Mouse (Mus musculus): Measurements from ENCODE around the gene Slc5a4b. TPM values are rescaled to one million over a fixed set of nuclear protein-coding genes. Genes with fewer than 3 reads are reported as not detected.

Slc5a4b gene
- total RNA-seq, 2 experiments from 2014 or later = not detected

- no peak for ATAC-seq (replicated peaks; ENCODE audit: low FRiP score, low TSS enrichment, poor library complexity, severe bottlenecking)
Measured at GRCm38 (mm10) chr10:76047182-76047869, 63.4 kb downstream of the Slc5a4b start.

- no peak for ATAC-seq (replicated peaks; ENCODE audit: low FRiP score, low TSS enrichment, poor library complexity, severe bottlenecking)
Measured at GRCm38 (mm10) chr10:76046754-76047153, 64.0 kb downstream of the Slc5a4b start.

GRCm38 (mm10) chr10:76045343-76045742 is 65.4 kb downstream of the Slc5a4b start:
- ATAC-seq (replicated peaks; ENCODE audit: low FRiP score, low TSS enrichment, poor library complexity, severe bottlenecking) = no peak

- ATAC-seq (replicated peaks; ENCODE audit: low FRiP score, low TSS enrichment, poor library complexity, severe bottlenecking) = no peak
Measured at GRCm38 (mm10) chr10:76036962-76037361, 73.8 kb downstream of the Slc5a4b start.

GRCm38 (mm10) chr10:76035277-76035676 is 75.5 kb downstream of the Slc5a4b start:
- ATAC-seq (replicated peaks; ENCODE audit: low FRiP score, low TSS enrichment, poor library complexity, severe bottlenecking) = no peak

- ATAC-seq (replicated peaks; ENCODE audit: low FRiP score, low TSS enrichment, poor library complexity, severe bottlenecking) = no peak
Measured at GRCm38 (mm10) chr10:76034001-76034600, 76.7 kb downstream of the Slc5a4b start.

GRCm38 (mm10) chr10:76033119-76033455 is 77.7 kb downstream of the Slc5a4b start:
- ATAC-seq (replicated peaks; ENCODE audit: low FRiP score, low TSS enrichment, poor library complexity, severe bottlenecking) = no peak

- ATAC-seq (replicated peaks; ENCODE audit: low FRiP score, low TSS enrichment, poor library complexity, severe bottlenecking) = peak; percentile 99
Measured at GRCm38 (mm10) chr10:76032402-76033118, 78.2 kb downstream of the Slc5a4b start, which contains the start of gene Zfp280b. TSS of gene Zfp280b (plus strand) at chr10:76032650.

GRCm38 (mm10) chr10:76031511-76032401 is 79.0 kb downstream of the Slc5a4b start:
- 0 out of 2 replicates have a peak, but pooled peaks have one; percentile 3 for ATAC-seq (replicated peaks; ENCODE audit: low FRiP score, low TSS enrichment, poor library complexity, severe bottlenecking)

GRCm38 (mm10) chr10:76030496-76030895 is 80.3 kb downstream of the Slc5a4b start:
- ATAC-seq (replicated peaks; ENCODE audit: low FRiP score, low TSS enrichment, poor library complexity, severe bottlenecking) = no peak

- ATAC-seq (replicated peaks; ENCODE audit: low FRiP score, low TSS enrichment, poor library complexity, severe bottlenecking) = no peak
Measured at GRCm38 (mm10) chr10:76029276-76029675, 81.5 kb downstream of the Slc5a4b start.

GRCm38 (mm10) chr10:76028396-76028795 is 82.4 kb downstream of the Slc5a4b start:
- ATAC-seq (replicated peaks; ENCODE audit: low FRiP score, low TSS enrichment, poor library complexity, severe bottlenecking) = no peak

- ATAC-seq (replicated peaks; ENCODE audit: low FRiP score, low TSS enrichment, poor library complexity, severe bottlenecking) = no peak
Measured at GRCm38 (mm10) chr10:76028016-76028366, 82.8 kb downstream of the Slc5a4b start.

GRCm38 (mm10) chr10:76027127-76028015 is 83.4 kb downstream of the Slc5a4b start:
- no peak for ATAC-seq (replicated peaks; ENCODE audit: low FRiP score, low TSS enrichment, poor library complexity, severe bottlenecking)

- no peak for ATAC-seq (replicated peaks; ENCODE audit: low FRiP score, low TSS enrichment, poor library complexity, severe bottlenecking)
Measured at GRCm38 (mm10) chr10:76025470-76026190, 85.1 kb downstream of the Slc5a4b start.

GRCm38 (mm10) chr10:76023921-76024320 is 86.8 kb downstream of the Slc5a4b start:
- no peak for ATAC-seq (replicated peaks; ENCODE audit: low FRiP score, low TSS enrichment, poor library complexity, severe bottlenecking)

- ATAC-seq (replicated peaks; ENCODE audit: low FRiP score, low TSS enrichment, poor library complexity, severe bottlenecking) = peak; percentile 68; the same call in 1 of the 2 replicates
Measured at GRCm38 (mm10) chr10:76021728-76022127, 89.0 kb downstream of the Slc5a4b start.

GRCm38 (mm10) chr10:76016886-76017285 is 93.9 kb downstream of the Slc5a4b start:
- ATAC-seq (replicated peaks; ENCODE audit: low FRiP score, low TSS enrichment, poor library complexity, severe bottlenecking) = no peak

All from megakaryocyte-erythroid progenitor cell, adult 5-6 weeks (primary cell).